Mouse (Mus musculus): ENCODE measurements around the gene Zfp367.

The Zfp367 gene

DNA sequence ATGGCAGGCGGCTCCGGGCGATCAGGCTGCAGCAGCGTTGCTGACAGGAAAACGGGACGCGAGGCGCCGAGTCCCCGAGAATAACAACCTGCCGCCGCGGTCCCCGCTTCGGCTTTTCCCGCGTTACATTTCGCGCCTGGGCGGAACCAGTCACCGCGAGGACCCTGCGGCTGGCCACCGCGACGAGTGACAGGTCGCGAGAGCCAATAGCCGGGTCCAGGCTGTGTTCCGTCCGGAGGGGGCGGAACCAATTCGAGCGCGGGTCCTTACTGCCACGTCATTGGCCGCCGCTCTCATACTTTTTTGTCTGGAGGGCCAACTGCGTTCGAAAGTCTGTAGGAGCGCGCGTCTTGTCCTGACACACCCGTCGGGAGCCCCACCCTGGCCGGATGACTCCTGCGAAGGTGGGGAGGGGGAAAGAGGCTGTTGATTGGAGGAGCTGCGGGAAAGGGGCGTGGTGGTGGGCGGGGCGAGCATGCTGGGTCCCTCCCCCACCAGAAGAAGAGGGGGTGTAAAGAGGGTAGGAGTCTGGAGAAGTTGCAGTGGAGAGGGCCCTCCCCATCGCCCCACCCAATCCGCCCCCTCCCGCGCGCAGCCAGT, at the start of gene Zfp367:
Gene Zfp367 (minus strand): TSS at position 120 of the 600 bp plus-strand sequence.
- peak; percentile 99 for DNase-seq

DNA sequence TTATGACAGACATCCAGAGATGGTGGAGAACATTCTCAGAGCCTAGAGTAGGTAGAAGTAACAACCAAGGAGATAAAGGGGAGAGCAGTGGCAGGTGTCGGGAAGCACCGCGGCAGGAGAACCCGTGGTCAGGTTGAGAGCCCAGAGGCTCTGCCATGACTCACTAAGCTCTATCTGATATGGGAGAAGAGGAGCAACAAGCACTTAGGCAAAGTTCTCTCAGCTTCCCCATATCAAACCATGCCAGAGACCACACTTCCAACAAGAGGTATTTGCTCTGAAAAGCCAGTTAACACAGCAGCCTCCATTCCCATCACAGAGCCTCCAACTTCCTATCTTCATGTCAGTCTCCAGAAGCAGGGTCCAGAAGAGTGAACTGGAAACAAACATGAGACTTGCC, 47.9 kb upstream of the Zfp367 start:
- no peak for DNase-seq

DNA sequence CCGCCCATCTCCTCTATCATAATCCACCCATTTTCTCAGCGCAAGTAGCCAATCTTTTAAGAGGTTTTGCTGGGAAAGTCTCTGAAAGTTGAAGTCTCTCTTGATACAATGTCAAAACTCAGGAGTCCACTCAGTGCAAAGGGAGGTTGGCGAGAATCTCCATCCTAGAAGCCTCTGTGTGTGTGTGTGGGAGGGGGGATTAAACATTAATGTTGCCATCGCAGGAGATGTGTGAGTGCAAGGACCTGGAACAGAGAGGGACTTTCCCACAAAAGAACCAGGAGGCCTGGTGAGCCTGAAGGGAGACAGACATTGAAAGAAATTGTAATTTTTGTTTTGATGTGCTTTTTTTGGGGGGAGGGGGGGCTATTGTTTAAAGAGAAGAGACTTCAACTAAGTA, 45.3 kb upstream of the Zfp367 start:
- DNase-seq = no peak

GRCm38 (mm10) chr13:64197899-64198298, 44.9 kb upstream of the Zfp367 start:
- DNase-seq = no peak

- no peak for DNase-seq
Observed at GRCm38 (mm10) chr13:64187065-64187464, 34.1 kb upstream of the Zfp367 start.

- DNase-seq = no peak
Observed at GRCm38 (mm10) chr13:64186516-64186915, 33.5 kb upstream of the Zfp367 start.

- no peak for DNase-seq
Observed at GRCm38 (mm10) chr13:64185586-64185985, 32.6 kb upstream of the Zfp367 start.

GRCm38 (mm10) chr13:64185176-64185575, 32.2 kb upstream of the Zfp367 start:
- DNase-seq = no peak

DNA sequence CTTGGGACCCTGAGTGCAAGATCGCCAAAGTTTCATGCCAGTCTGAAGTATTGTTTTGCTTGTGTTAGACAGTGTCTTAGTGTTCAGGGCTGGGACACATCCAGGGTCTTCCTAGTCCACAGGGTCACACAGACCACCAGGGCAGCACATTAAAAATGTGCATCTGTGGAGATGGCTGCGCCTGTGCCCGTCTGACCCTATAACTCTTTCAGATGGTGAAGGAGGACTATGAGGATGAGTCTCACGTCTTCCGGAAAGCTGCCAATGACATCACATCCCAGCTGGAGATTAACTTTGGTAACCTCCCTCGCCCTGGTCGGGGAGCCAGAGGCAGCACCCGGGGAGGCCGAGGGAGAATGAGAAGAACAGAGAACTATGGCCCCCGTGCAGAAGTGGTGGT, 31.4 kb upstream of the Zfp367 start:
- no peak for DNase-seq

- DNase-seq = no peak
Observed at GRCm38 (mm10) chr13:64183583-64183982, 30.6 kb upstream of the Zfp367 start.

GRCm38 (mm10) chr13:64182091-64182490, 29.1 kb upstream of the Zfp367 start:
- DNase-seq = no peak

- peak; percentile 74 for DNase-seq
Observed at GRCm38 (mm10) chr13:64180888-64181287, 27.9 kb upstream of the Zfp367 start.

GRCm38 (mm10) chr13:64180300-64180699, 27.3 kb upstream of the Zfp367 start:
- no peak for DNase-seq

DNA sequence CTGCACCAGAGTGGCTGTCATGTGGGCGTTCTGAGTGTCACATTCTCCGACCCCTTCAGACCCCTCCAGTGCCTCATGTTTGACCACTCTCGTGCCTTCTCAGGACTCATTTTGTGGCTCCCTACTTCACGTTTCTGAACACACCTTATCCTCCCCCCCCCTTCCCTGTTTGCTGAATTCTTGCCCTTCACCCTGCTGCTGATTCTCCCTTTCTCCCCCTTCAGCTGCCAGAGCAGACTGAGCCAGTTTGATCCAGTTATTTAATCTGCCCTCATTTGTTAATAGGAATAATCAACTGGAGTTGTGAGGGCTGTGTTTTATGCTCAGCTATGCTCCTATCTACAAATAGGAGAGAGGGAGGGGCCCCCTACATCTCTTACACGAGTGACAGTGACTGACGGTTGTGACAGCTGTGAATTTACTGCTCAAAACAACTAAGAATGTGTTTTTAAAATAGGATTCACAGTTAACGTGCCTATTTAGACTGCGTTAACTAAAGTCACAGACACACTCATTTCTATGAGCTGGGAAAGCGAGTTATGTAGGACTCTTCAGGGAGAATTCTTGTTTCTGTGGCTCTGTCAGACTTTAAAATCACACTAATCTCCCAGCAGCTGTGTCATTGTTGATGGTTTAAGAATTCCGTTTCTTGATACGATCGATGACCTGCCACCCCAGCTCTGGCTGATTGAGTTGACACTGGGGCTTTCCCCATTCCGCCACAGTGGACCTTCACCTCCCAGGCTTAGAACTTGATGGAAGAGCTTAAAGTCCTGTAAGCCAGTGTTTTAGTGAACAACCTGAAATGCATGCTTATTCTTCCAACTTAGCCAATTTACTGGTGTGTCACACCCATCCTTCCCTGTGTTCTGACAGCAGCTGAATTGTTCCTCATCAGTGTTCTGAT, 26.0 kb upstream of the Zfp367 start:
- DNase-seq = no peak

GRCm38 (mm10) chr13:64178000-64178399, 25.0 kb upstream of the Zfp367 start:
- DNase-seq = no peak

DNA sequence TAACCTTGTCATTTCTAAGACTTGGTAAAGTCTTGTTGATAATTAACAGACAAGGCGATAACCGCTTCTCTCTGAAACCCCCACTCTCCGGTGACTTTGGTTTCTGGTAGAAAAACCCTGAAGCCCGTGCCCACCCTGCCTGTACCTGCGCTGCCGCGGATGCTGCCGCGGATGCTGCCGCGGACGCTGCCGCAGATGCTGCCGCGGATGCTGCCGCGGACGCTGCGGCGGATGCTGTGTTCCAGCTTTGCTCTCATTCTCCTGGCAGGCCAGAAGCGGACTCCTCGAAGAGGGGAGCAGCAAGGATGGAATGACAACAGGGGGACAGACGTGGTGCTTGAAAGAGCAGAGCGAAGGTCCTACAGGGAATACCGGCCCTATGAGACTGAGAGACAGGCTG, 16.7 kb upstream of the Zfp367 start:
- no peak for DNase-seq

- DNase-seq = no peak
Observed at GRCm38 (mm10) chr13:64163147-64163715, 10.2 kb upstream of the Zfp367 start.

DNA sequence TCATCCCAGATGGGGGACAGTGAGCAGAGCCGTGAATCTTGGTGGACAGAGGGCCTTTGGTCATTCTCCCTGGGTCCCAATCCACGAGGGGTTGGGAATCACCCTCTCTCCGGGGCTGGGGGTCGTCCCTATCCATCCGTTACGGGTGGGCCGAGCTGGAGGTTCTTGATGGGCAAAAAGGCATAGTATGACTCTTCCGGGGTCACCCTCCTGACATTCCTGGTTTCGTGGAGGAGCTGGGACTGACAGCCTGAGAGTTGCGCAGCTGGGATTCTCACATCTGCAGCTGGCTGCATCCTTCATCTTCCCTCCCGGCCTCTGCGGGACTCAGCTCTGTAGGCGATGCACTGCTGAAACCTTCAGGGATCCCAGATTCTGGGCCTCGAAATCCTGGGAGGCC, 9.6 kb upstream of the Zfp367 start:
- peak; percentile 33 for DNase-seq

GRCm38 (mm10) chr13:64161916-64162611, 9.1 kb upstream of the Zfp367 start:
- peak; percentile 68 for DNase-seq

GRCm38 (mm10) chr13:64161548-64161915, 8.5 kb upstream of the Zfp367 start, which contains the start of gene Habp4:
Gene Habp4, plus strand, starts transcription at chr13:64161824.
- peak; percentile 99 for DNase-seq

DNA sequence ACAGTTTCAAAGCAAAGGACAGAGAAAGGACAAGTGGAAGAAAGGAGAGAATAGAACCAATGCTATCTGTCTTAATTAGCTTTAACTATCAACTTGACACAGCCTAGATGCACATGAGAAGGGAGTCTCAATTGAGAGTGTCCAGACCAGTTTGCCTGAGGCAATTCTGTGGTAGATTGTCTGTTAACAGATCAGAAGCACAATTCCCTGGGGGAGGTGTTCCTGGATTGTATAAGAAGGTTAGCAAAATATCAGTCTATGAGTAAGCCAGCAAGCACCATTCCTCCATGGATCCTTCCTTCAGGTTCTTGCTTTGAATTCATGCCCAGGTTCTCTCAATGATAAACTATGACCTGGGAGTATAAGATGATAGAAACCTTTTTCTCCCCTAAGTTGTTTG, 4.0 kb upstream of the Zfp367 start:
- no peak for DNase-seq

DNA sequence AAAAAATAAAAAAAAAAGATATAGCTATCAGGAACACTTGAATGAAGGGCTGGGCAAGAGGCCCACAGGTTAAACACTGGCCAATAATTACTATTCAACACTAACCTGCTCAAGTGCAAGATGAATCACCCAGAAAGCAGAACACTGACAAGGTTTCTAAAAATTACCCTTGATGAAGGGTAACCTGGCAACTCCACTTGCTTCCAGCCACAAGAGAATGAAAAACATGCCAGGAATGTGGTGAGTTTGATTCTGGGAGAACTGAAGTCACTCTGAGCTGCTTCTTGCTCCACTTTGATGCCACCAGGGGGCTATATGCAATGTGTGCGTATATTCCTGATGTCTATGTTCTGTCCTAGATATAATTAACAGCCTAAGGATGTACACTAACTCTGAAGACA, 2.2 kb upstream of the Zfp367 start:
- peak; percentile 26 for DNase-seq

- no peak for DNase-seq
Observed at GRCm38 (mm10) chr13:64154651-64155050, 1.6 kb upstream of the Zfp367 start.
